In genomic region chr15:79368313-79368811, GRCm38 (mm10) we compare ENCODE assay signal across 9 mouse cellular contexts. TPM values are rescaled to one million over a fixed set of nuclear protein-coding genes. Genes with fewer than 3 reads are reported as not detected.
DNase-seq lines count a peak whose midpoint lies in the region; ATAC-seq and TF ChIP-seq lines count a peak whose summit lies in the region.
"Had no signal": no experiment of that assay in that cellular context is flagged by ENCODE, and none has a peak within 500 bp of the region (broad histone marks: within the 10 kb centered on the region; RNA-seq: fewer than 3 reads in every experiment).

No protein-coding gene starts in this region.

- H3K4me2 ChIP-seq in intestine, postnatal 0 days (replicated peaks; ENCODE audit: low read depth): peak overlapping the region; percentile 44

- no peaks in the 10 kb centered on the region for H3K9me3 ChIP-seq in intestine, postnatal 0 days (ENCODE audit: control insufficient read depth)
- H3K9me3 ChIP-seq: megakaryocyte, embryonic 14.5 days had no signal

- peak; percentile 79 for DNase-seq in adrenal gland, postnatal 14 days
- DNase-seq in gastrocnemius, postnatal 25 days: peak; percentile 75
- DNase-seq in lung, adult 18-20 months: peak; percentile 84 to 92
- DNase-seq in spleen, postnatal 10 days (ENCODE audit: low spot score in 2 of 2): no peak
- DNase-seq in right cerebral cortex, postnatal 25 days: no peak

- H3K4me1 ChIP-seq in intestine, postnatal 0 days (replicated peaks; ENCODE audit: control insufficient read depth, insufficient read depth, low read length): peaks cover 18% of the 10 kb centered on the region

- no peaks in the 10 kb centered on the region for H3K27me3 ChIP-seq in intestine, postnatal 0 days (replicated peaks; ENCODE audit: control insufficient read depth, insufficient read depth, low read length)
- H3K27me3 ChIP-seq: megakaryocyte, embryonic 14.5 days had no signal

- peaks cover 72% of the 10 kb centered on the region for H3K36me3 ChIP-seq in intestine, postnatal 0 days (ENCODE audit: control insufficient read depth, insufficient read depth)

- H3K4me3 ChIP-seq in intestine, postnatal 0 days (ENCODE audit: low read depth, low read length): no peak overlapping the region
- H3K4me3 ChIP-seq: megakaryocyte, embryonic 14.5 days had no signal

- TF ChIP-seq CTCF in intestine, postnatal 0 days (IDR thresholded peaks at IDR 0.05; ENCODE audit: low read depth): no peak

- WGBS in intestine, postnatal 0 days: 9% methylated on average over 14 of the region's 14 CpGs

- peak overlapping the region; percentile 88 for H3K27ac ChIP-seq in intestine, postnatal 0 days (ENCODE audit: low read depth, low read length)

- no peak overlapping the region; the same call in 1 of the 2 replicates for H3K9ac ChIP-seq in intestine, postnatal 0 days (ENCODE audit: low read depth, low read length)

- peak; percentile 90 for ATAC-seq in intestine, postnatal 0 days
- ATAC-seq in frontal cortex, adult (ENCODE audit: low TSS enrichment): no peak
- ATAC-seq in CD4-positive, CD25-positive, alpha-beta regulatory T cell, adult 4 months: no peak

RNA-seq across cellular contexts. Expression of gene Maff, which starts 21.9 kb away (rescaled TPM):
- 6.2 and 7.4 TPM in 2 replicates for total RNA-seq in adrenal gland, postnatal 14 days (2021)
- total RNA-seq in gastrocnemius, postnatal 25 days (2021): 1 to 10 TPM; 2.7 to 3.8 TPM
- polyA plus RNA-seq in intestine, postnatal 0 days (2015; fragmentation: Nextera tagmentation; extraction: Ambion mirVana): 6.6 and 8.8 TPM in 2 replicates
- polyA plus RNA-seq in CD4-positive, CD25-positive, alpha-beta regulatory T cell, adult 4 months (2017; shearing (Covaris generic)): 1 to 10 TPM; 1.3 to 1.9 TPM

RNA-seq across cellular contexts. Expression of gene Tmem184b, which starts 35.0 kb away (rescaled TPM):
- total RNA-seq in adrenal gland, postnatal 14 days (2021): 45.2 and 48.0 TPM in 2 replicates
- total RNA-seq in gastrocnemius, postnatal 25 days (2021): 10 to 100 TPM; 28.4 to 30.4 TPM
- polyA plus RNA-seq in intestine, postnatal 0 days (2015; fragmentation: Nextera tagmentation; extraction: Ambion mirVana): 32.7 and 34.1 TPM in 2 replicates
- 10 to 100 TPM in 1 of 2 experiments, 1 to 10 TPM in 1; 9.6 to 12.5 TPM for polyA plus RNA-seq in CD4-positive, CD25-positive, alpha-beta regulatory T cell, adult 4 months (2017; shearing (Covaris generic))

RNA-seq across cellular contexts. Expression of gene Pla2g6, which starts 40.2 kb away (rescaled TPM):
- 22.1 and 26.0 TPM in 2 replicates for total RNA-seq in adrenal gland, postnatal 14 days (2021)
- 10 to 100 TPM; 15.0 to 16.0 TPM for total RNA-seq in gastrocnemius, postnatal 25 days (2021)
- polyA plus RNA-seq in intestine, postnatal 0 days (2015; fragmentation: Nextera tagmentation; extraction: Ambion mirVana): 17.4 and 22.1 TPM in 2 replicates
- polyA plus RNA-seq in CD4-positive, CD25-positive, alpha-beta regulatory T cell, adult 4 months (2017; shearing (Covaris generic)): 10 to 100 TPM; 12.1 to 19.9 TPM

Comparison
In these comparisons a context has a peak if more than half of its experiments do, and no peak if none do; other contexts are left out.
1. DNase-seq: peak in adrenal gland, postnatal 14 days (single experiment), gastrocnemius, postnatal 25 days (single experiment) and lung, adult 18-20 months (2 of 2); none in spleen, postnatal 10 days (0 of 2) and right cerebral cortex, postnatal 25 days (single experiment).